Mouse (Mus musculus) CH12.LX (cell line): ENCODE data around the gene Gm10720. TPM values are rescaled to one million over a fixed set of nuclear protein-coding genes. Genes with fewer than 3 reads are reported as not detected.
"Not testable (repeated sequence)": the region's sequence is repeated elsewhere in the genome, so short reads cannot be mapped to it uniquely, and the experiment has no call there.

Source experiments
- DNase-seq: peaks from one replicate; pipeline ENCODE4 v3.0.0-alpha.2; 2013; ENCODE audit errors: extremely low read depth
- H3K27ac ChIP-seq: 2 replicates; pipeline ENCODE4 v1.5.1; 2012; ENCODE audit warnings: low read depth, mild to moderate bottlenecking, control low read depth, moderate library complexity; ENCODE audit not compliant: insufficient read depth
- H3K27me3 ChIP-seq: replicated peaks from 2 replicates; pipeline ENCODE3; 2012; ENCODE audit warnings: inconsistent platforms
- H3K36me3 ChIP-seq, 2 experiments: replicated peaks in 1 of 2; 2 replicates each; pipeline versions ENCODE3 to v1.6.1; 2012; ENCODE audit warnings: inconsistent platforms in 1 of 2, low read length in 1 of 2, mild to moderate bottlenecking in 1 of 2, mixed read lengths in 1 of 2, moderate library complexity in 1 of 2; ENCODE audit not compliant: control insufficient read depth in 1 of 2, insufficient read depth in 1 of 2
- H3K4me1 ChIP-seq, 2 experiments: 2 replicates each; pipeline ENCODE4 v1.6.1; 2012; ENCODE audit warnings: inconsistent platforms in 1 of 2, moderate library complexity in 1 of 2; ENCODE audit not compliant: insufficient read depth in 2 of 2, control insufficient read depth in 1 of 2
- H3K4me2 ChIP-seq: 2 replicates; pipeline ENCODE4 v1.6.1; 2012; ENCODE audit warnings: low read depth, mild to moderate bottlenecking, control low read depth; ENCODE audit not compliant: poor library complexity, insufficient read depth, severe bottlenecking
- H3K4me3 ChIP-seq, 3 experiments: fragments of 150-350 bp in 1 of 3; sonication (generic) in 1 of 3; replicated peaks in 1 of 3; 2 replicates each; pipeline versions ENCODE3 to v1.5.1; 2011 to 2012; ENCODE audit warnings: low read depth in 2 of 3, low read length in 2 of 3, mild to moderate bottlenecking in 2 of 3, moderate library complexity in 2 of 3, control low read depth in 1 of 3, improper control_type of control experiment in 1 of 3, inconsistent platforms in 1 of 3, mixed read lengths in 1 of 3; ENCODE audit not compliant: poor library complexity in 1 of 3
- H3K79me2 ChIP-seq: replicated peaks from 2 replicates; pipeline ENCODE4 v1.6.1; 2012; ENCODE audit warnings: mild to moderate bottlenecking, moderate library complexity; ENCODE audit not compliant: control insufficient read depth, poor library complexity, insufficient read depth, severe bottlenecking; ENCODE audit errors: extremely low read depth
- H3K9ac ChIP-seq: 2 replicates; pipeline ENCODE4 v1.6.1; 2012; ENCODE audit warnings: low read depth, mild to moderate bottlenecking, control low read depth, moderate library complexity; ENCODE audit not compliant: insufficient read depth
- H3K9me3 ChIP-seq: replicated peaks from 2 replicates; pipeline ENCODE3; 2012; ENCODE audit warnings: low read length, inconsistent platforms, mixed read lengths
- dilution Hi-C: fragments of 300-500 bp; cut with MboI; formaldehyde crosslinking; loops from 2 replicates; pipeline ENCODE4 v1.14.3; 2020; ENCODE audit warnings: low sequenced_read_pairs; ENCODE audit not compliant: extremely low pct_unique_long_range_greater_than_20kb, extremely low pct_ligation_motif_present
- in situ Hi-C: fragments of 300-500 bp; cut with MboI; formaldehyde crosslinking; loops from 3 replicates; pipeline ENCODE4 v1.14.3; 2019; ENCODE audit warnings: low sequenced_read_pairs, low pct_ligation_motif_present, low pct_unique_long_range_greater_than_20kb, mixed read lengths
- polyA plus RNA-seq: library from polyadenylated mRNA; unstranded; fragments of >175 nt; gene quantifications from 2 replicates; pipeline ENCODE4 v1.2.1, GENCODE M21; 2012; ENCODE audit warnings: low read depth; ENCODE audit not compliant: insufficient read length
- total RNA-seq, 2 experiments: library from RNA; depleted of rRNA; stranded (reverse); fragments of 300-350 nt in 1 of 2; fragments of >200 nt in 1 of 2; gene quantifications; 2 replicates each; pipeline ENCODE4 v1.2.3; 2012 to 2014

The Gm10720 gene
- total and polyA plus RNA-seq, 3 experiments = not detected

- H3K79me2 ChIP-seq, H3K9me3 ChIP-seq, in situ Hi-C loops, H3K9ac ChIP-seq, H3K27ac ChIP-seq, DNase-seq, H3K27me3 ChIP-seq, dilution Hi-C loops, H3K36me3 ChIP-seq, H3K4me3 ChIP-seq, H3K4me2 ChIP-seq, H3K4me1 ChIP-seq: not testable (repeated sequence)
Measured at GRCm38 (mm10) chr9:3006636-3007035, 8.8 kb upstream of the Gm10720 start.

GRCm38 (mm10) chr9:3007272-3007671 is 8.2 kb upstream of the Gm10720 start:
- H3K27ac ChIP-seq, H3K4me3 ChIP-seq, H3K36me3 ChIP-seq, H3K27me3 ChIP-seq, dilution Hi-C loops, DNase-seq, H3K9me3 ChIP-seq, H3K79me2 ChIP-seq, in situ Hi-C loops, H3K9ac ChIP-seq, H3K4me2 ChIP-seq, H3K4me1 ChIP-seq: not testable (repeated sequence)

GRCm38 (mm10) chr9:3009331-3009730 is 6.1 kb upstream of the Gm10720 start:
- H3K4me1 ChIP-seq, H3K9me3 ChIP-seq, H3K27me3 ChIP-seq, H3K79me2 ChIP-seq, H3K4me2 ChIP-seq, dilution Hi-C loops, H3K9ac ChIP-seq, H3K27ac ChIP-seq, H3K4me3 ChIP-seq, in situ Hi-C loops, DNase-seq, H3K36me3 ChIP-seq: not testable (repeated sequence)

GRCm38 (mm10) chr9:3012054-3012621 is 3.3 kb upstream of the Gm10720 start:
- H3K4me2 ChIP-seq, H3K27me3 ChIP-seq, H3K9me3 ChIP-seq, dilution Hi-C loops, H3K4me3 ChIP-seq, DNase-seq, H3K9ac ChIP-seq, H3K4me1 ChIP-seq, in situ Hi-C loops, H3K79me2 ChIP-seq, H3K27ac ChIP-seq, H3K36me3 ChIP-seq: not testable (repeated sequence)

GRCm38 (mm10) chr9:3012733-3013279 is 2.6 kb upstream of the Gm10720 start, which contains the start of gene Gm10721:
TSS of gene Gm10721 (plus strand) at chr9:3013140.
- H3K4me2 ChIP-seq, H3K4me3 ChIP-seq, H3K9ac ChIP-seq, H3K4me1 ChIP-seq, H3K79me2 ChIP-seq, dilution Hi-C loops, DNase-seq, in situ Hi-C loops, H3K9me3 ChIP-seq, H3K27ac ChIP-seq, H3K36me3 ChIP-seq, H3K27me3 ChIP-seq: not testable (repeated sequence)

GRCm38 (mm10) chr9:3015896-3016295 is 442 bp downstream of the Gm10720 start:
- H3K36me3 ChIP-seq, H3K4me1 ChIP-seq, in situ Hi-C loops, H3K9me3 ChIP-seq, DNase-seq, H3K27ac ChIP-seq, H3K4me3 ChIP-seq, H3K79me2 ChIP-seq, H3K9ac ChIP-seq, H3K27me3 ChIP-seq, dilution Hi-C loops, H3K4me2 ChIP-seq: not testable (repeated sequence)
